Mouse (Mus musculus): ENCODE data around the gene Hk1. TPM values are rescaled to one million over a fixed set of nuclear protein-coding genes. Genes with fewer than 3 reads are reported as not detected.

Gene Hk1
- total RNA-seq, 2 experiments from 2014 or later = 6.1 to 7.8 TPM

GRCm38 (mm10) chr10:62236165-62236564, 143.5 kb downstream of the Hk1 start:
- intact Hi-C loops (cut with DNase I) = no loop called here
- DNase-seq = no peak

- intact Hi-C loops (cut with DNase I) = no loop called here
- DNase-seq = no peak
These were observed 147.9 kb downstream of the Hk1 start for GRCm38 (mm10) chr10:62231811-62232210.

- DNase-seq = no peak
- intact Hi-C loops (cut with DNase I) = no loop called here
These were observed 148.3 kb downstream of the Hk1 start for GRCm38 (mm10) chr10:62231395-62231732.

GRCm38 (mm10) chr10:62230708-62231394, 148.9 kb downstream of the Hk1 start, which contains the start of gene Tspan15:
TSS of gene Tspan15 (minus strand) at chr10:62231251.
- intact Hi-C loops (cut with DNase I) = no loop called here
- peak; percentile 83 to 92 for DNase-seq

GRCm38 (mm10) chr10:62228126-62228525, 151.6 kb downstream of the Hk1 start:
- intact Hi-C loops (cut with DNase I) = no loop called here
- no peak for DNase-seq

GRCm38 (mm10) chr10:62225839-62226238, 153.9 kb downstream of the Hk1 start:
- intact Hi-C loops (cut with DNase I) = no loop called here

GRCm38 (mm10) chr10:62224231-62224630, 155.5 kb downstream of the Hk1 start:
- DNase-seq = no peak

More at GRCm38 (mm10) chr10:62225839-62226238, 153.9 kb downstream of the Hk1 start:
- DNase-seq = no peak

GRCm38 (mm10) chr10:62222777-62223176, 156.9 kb downstream of the Hk1 start:
- no peak for DNase-seq

More at GRCm38 (mm10) chr10:62224231-62224630, 155.5 kb downstream of the Hk1 start:
- intact Hi-C loops (cut with DNase I) = no loop called here

GRCm38 (mm10) chr10:62221647-62222046, 158.1 kb downstream of the Hk1 start:
- no peak for DNase-seq
- intact Hi-C loops (cut with DNase I) = no loop called here

More at GRCm38 (mm10) chr10:62222777-62223176, 156.9 kb downstream of the Hk1 start:
- intact Hi-C loops (cut with DNase I) = no loop called here

- intact Hi-C loops (cut with DNase I) = no loop called here
- no peak for DNase-seq
These were observed 158.8 kb downstream of the Hk1 start for GRCm38 (mm10) chr10:62220732-62221514.

Other genes starting within 250 kb of the Hk1 start
- gene Neurog3, start 246.8 kb downstream of the Hk1 start, total RNA-seq (2021) = not detected
- gene Fam241b, start 236.0 kb downstream of the Hk1 start, total RNA-seq (2021) = under 1 TPM; 0.42 to 0.54 TPM
- 1 to 10 TPM; 3.5 to 6.4 TPM for gene Tspan15, start 148.7 kb downstream of the Hk1 start, total RNA-seq (2021)
- gene Tacr2, start 127.5 kb downstream of the Hk1 start, total RNA-seq (2021) = not detected
- gene Hkdc1, start 42.6 kb upstream of the Hk1 start, total RNA-seq (2021) = not detected
- not detected for gene 4930507D05Rik, start 69.6 kb upstream of the Hk1 start, total RNA-seq (2021)
- gene Supv3l1, start 69.8 kb upstream of the Hk1 start, total RNA-seq (2021) = 10 to 100 TPM; 17.1 to 19.7 TPM
- gene Vps26a, start 106.9 kb upstream of the Hk1 start, total RNA-seq (2021) = 10 to 100 TPM; 24.3 to 29.0 TPM
- 10 to 100 TPM; 12.2 to 14.1 TPM for gene Srgn, start 147.5 kb upstream of the Hk1 start, total RNA-seq (2021)
- gene Kif1bp, start 198.5 kb upstream of the Hk1 start, total RNA-seq (2021) = 10 to 100 TPM; 23.6 to 24.0 TPM
- gene Ddx21, start 222.4 kb upstream of the Hk1 start, total RNA-seq (2021) = 10 to 100 TPM; 23.1 to 34.2 TPM